Mouse (Mus musculus) liver, embryonic 12.5 days (tissue): ENCODE data around the gene Rnf213. TPM values are rescaled to one million over a fixed set of nuclear protein-coding genes. Genes with fewer than 3 reads are reported as not detected.
A peak's percentile ranks its signal among the peaks of the same experiment; 100 is the strongest.

Experiments
- ATAC-seq: fragments of 200-750 bp; cut with Nextera tagmentation; 2 replicates; pipeline ENCODE4 v1.8.0; 2017; ENCODE audit warnings: moderate number of reproducible peaks, mild to moderate bottlenecking, moderate library complexity
- H3K27ac ChIP-seq: fragments of 300-500 bp; sonication (generic); 2 replicates; pipeline ENCODE4 v1.5.1; 2016; ENCODE audit warnings: mild to moderate bottlenecking
- H3K27me3 ChIP-seq: fragments of 300-500 bp; sonication (generic); replicated peaks from 2 replicates; pipeline ENCODE4 v1.6.1; 2016; ENCODE audit warnings: mild to moderate bottlenecking, moderate library complexity
- H3K36me3 ChIP-seq: fragments of 300-500 bp; sonication (generic); 2 replicates; pipeline ENCODE4 v1.6.1; 2016; ENCODE audit warnings: mild to moderate bottlenecking, moderate library complexity
- H3K4me1 ChIP-seq: fragments of 300-500 bp; sonication (generic); 2 replicates; pipeline ENCODE4 v1.6.1; 2016
- H3K4me2 ChIP-seq: fragments of 300-500 bp; sonication (generic); 2 replicates; pipeline ENCODE4 v1.6.1; 2016; ENCODE audit warnings: mild to moderate bottlenecking, moderate library complexity
- H3K4me3 ChIP-seq: fragments of 300-500 bp; sonication (generic); 2 replicates; pipeline ENCODE4 v1.5.1; 2016; ENCODE audit warnings: mild to moderate bottlenecking, moderate library complexity
- H3K9ac ChIP-seq: fragments of 300-500 bp; sonication (generic); 2 replicates; pipeline ENCODE4 v1.6.1; 2016; ENCODE audit warnings: mild to moderate bottlenecking, moderate library complexity
- H3K9me3 ChIP-seq: fragments of 300-500 bp; sonication (generic); replicated peaks from 2 replicates; pipeline ENCODE4 v1.6.1; 2016; ENCODE audit warnings: mild to moderate bottlenecking, moderate library complexity
- WGBS: fragments of 180-500 bp; shearing (Covaris S2); methylation state at CpG from one replicate; pipeline ENCODE4 v1.1.7; 2016; ENCODE audit not compliant: insufficient replicate concordance; 5-methylcytosine and 5-hydroxymethylcytosine counted together
- polyA plus RNA-seq: library from polyadenylated mRNA; unstranded; fragments of >200 nt; fragmentation: Nextera tagmentation; extraction: Ambion mirVana; gene quantifications from 2 replicates; pipeline ENCODE4 v1.2.1, GENCODE M21; 2016

Rnf213 gene
- polyA plus RNA-seq, 1 experiment from 2014 or later, result 4.6 TPM

DNA sequence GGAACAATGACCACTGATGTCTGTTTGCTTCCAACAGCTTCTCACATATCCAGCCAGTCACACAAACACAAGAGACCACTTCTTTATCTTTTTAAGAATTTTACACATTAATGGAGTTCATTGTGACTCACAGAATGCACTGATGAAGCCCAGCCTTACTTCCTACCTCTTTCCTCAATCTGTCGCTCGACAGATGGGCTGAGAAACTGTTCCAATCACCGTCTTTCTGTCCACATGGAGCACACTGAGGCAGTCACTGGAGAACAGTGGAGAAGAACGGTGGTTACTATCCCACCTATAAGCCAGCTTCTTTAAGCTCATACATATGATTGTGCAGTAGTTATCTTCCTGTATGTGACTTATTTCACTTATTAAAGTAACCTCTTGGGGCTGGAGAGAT lies 85.0 kb downstream of the Rnf213 start:
- no peaks in the 10 kb centered on the region for H3K9me3 ChIP-seq
- ATAC-seq, result no peak
- H3K9ac ChIP-seq, result no peak overlapping the region
- H3K36me3 ChIP-seq, result peaks cover 76% of the 10 kb centered on the region
- H3K27me3 ChIP-seq, result no peaks in the 10 kb centered on the region
- H3K4me1 ChIP-seq, result no peaks in the 10 kb centered on the region
- H3K27ac ChIP-seq, result no peak overlapping the region
- H3K4me3 ChIP-seq, result no peak overlapping the region
- 83% methylated on average over 4 of the region's 4 CpGs for WGBS
- H3K4me2 ChIP-seq, result no peak overlapping the region

- peak; percentile 95 for ATAC-seq
- WGBS, result 1% methylated on average over 66 of the region's 66 CpGs
- H3K4me3 ChIP-seq, result peak within 1 kb of the TSS; percentile 85
- H3K9ac ChIP-seq, result peak within 1 kb of the TSS; percentile 81
- peak within 1 kb of the TSS; percentile 94 for H3K4me2 ChIP-seq
- peak within 1 kb of the TSS; percentile 76 for H3K27ac ChIP-seq
- H3K27me3 ChIP-seq, result no peaks in the 10 kb centered on the region
- H3K36me3 ChIP-seq, result peaks cover 16% of the 10 kb centered on the region; the same call in 1 of the 2 replicates
- H3K9me3 ChIP-seq, result no peaks in the 10 kb centered on the region
- H3K4me1 ChIP-seq, result peaks cover 26% of the 10 kb centered on the region
Measured at GRCm38 (mm10) chr11:119490861-119491689, 98.2 kb downstream of the Rnf213 start, which contains the start of gene Endov. Gene Endov (plus strand): TSS chr11:119491347.

DNA sequence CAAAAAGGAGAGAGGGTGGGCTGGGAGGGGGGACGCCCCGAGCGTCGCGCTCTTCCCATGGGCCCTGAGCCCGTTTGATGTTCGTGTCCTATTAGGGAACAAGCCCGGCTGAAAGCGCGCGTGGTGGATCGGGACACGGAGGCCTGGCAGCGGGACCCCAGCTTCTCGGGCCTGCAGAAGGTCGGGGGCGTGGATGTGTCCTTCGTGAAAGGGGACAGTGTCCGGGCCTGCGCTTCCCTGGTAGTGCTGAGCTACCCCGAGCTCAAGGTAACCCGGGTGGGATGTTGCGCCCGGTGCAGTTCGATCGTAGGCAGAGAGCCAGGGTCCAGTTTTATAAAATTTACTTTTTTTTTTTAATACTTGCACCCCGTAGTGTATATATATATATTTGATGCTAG lies 98.8 kb downstream of the Rnf213 start:
- ATAC-seq, result no peak; the same call in 1 of the 2 replicates
- 5% methylated on average over 27 of the region's 27 CpGs for WGBS
- Histone ChIP-seq H3K4me2 (peak overlapping the region; percentile 94), H3K27me3 (no peaks in the 10 kb centered on the region), H3K36me3 (peaks cover 12% of the 10 kb centered on the region; the same call in 1 of the 2 replicates), H3K9ac (peak overlapping the region; percentile 81), H3K4me3 (peak overlapping the region; percentile 85), H3K4me1 (peaks cover 26% of the 10 kb centered on the region), H3K27ac (peak overlapping the region; percentile 76), H3K9me3 (no peaks in the 10 kb centered on the region)

GRCm38 (mm10) chr11:119492830-119493229 lies 99.9 kb downstream of the Rnf213 start:
- WGBS, result 87% methylated on average over 6 of the region's 6 CpGs

DNA sequence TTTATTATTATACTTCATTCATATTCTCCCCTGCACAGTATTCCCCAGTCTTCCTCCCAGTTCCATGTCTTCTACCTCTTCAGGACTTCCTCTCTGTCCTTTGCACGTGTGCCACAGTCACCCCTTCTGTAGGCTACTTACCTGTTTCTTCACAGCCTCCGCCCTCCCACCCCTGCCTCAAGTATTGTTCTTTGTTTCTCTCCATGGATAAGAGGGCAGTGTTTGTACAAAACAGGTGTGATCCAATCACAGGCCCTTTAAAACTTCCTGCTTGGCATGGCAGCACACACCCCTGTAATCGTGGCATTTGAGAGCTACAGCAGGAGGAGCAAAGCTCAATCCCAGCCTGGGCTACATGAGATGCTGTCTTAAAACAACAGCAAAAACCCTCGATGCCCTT lies 100.6 kb downstream of the Rnf213 start:
- WGBS, result 77% methylated on average over 4 of the region's 4 CpGs
- 0 out of 2 replicates have a peak, but pooled peaks cover 14% of the 10 kb centered on the region for H3K36me3 ChIP-seq
- no peak for ATAC-seq
- H3K27me3 ChIP-seq, result no peaks in the 10 kb centered on the region
- H3K27ac ChIP-seq, result no peak overlapping the region
- H3K4me2 ChIP-seq, result no peak overlapping the region
- H3K9ac ChIP-seq, result no peak overlapping the region
- H3K9me3 ChIP-seq, result no peaks in the 10 kb centered on the region
- H3K4me3 ChIP-seq, result no peak overlapping the region
- H3K4me1 ChIP-seq, result peaks cover 26% of the 10 kb centered on the region

More at GRCm38 (mm10) chr11:119492830-119493229, 99.9 kb downstream of the Rnf213 start:
- Histone ChIP-seq H3K4me3 (0 out of 2 replicates have a peak overlapping the region, but pooled peaks have one; percentile 85), H3K4me2 (no peak overlapping the region), H3K27me3 (no peaks in the 10 kb centered on the region), H3K9ac (no peak overlapping the region), H3K27ac (no peak overlapping the region), H3K36me3 (0 out of 2 replicates have a peak, but pooled peaks cover 9% of the 10 kb centered on the region), H3K9me3 (no peaks in the 10 kb centered on the region), H3K4me1 (peaks cover 26% of the 10 kb centered on the region)
- no peak for ATAC-seq

DNA sequence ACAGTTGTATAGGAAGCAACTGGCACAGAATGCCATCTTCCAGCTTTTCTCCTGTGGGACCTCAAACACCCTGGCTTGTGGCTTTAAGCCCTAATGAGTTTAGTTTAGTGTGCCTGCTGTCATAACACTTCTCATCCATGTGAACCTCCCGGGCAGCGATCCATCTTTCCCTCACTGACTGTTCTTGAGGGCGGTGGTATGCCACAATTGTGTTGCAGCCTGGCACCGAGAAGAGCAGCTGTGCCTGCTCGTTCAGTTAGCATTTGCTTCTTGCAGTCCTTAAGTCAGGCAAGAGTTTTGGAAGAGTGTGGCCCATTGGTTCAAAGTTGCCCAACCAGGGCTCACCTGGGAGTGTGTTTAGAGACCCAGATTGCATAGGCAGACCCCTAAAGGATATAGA lies 103.2 kb downstream of the Rnf213 start:
- ATAC-seq, result no peak
- H3K27ac ChIP-seq, result no peak overlapping the region
- H3K4me3 ChIP-seq, result no peak overlapping the region
- WGBS, result 83% methylated on average over 5 of the region's 5 CpGs
- H3K4me1 ChIP-seq, result peaks cover 14% of the 10 kb centered on the region
- no peaks in the 10 kb centered on the region for H3K27me3 ChIP-seq
- H3K9me3 ChIP-seq, result no peaks in the 10 kb centered on the region
- no peak overlapping the region for H3K9ac ChIP-seq
- H3K4me2 ChIP-seq, result no peak overlapping the region
- H3K36me3 ChIP-seq, result peaks cover 31% of the 10 kb centered on the region

- Histone ChIP-seq H3K4me2 (no peak overlapping the region), H3K4me3 (no peak overlapping the region), H3K9me3 (no peaks in the 10 kb centered on the region), H3K27me3 (no peaks in the 10 kb centered on the region), H3K36me3 (peaks cover 41% of the 10 kb centered on the region), H3K9ac (no peak overlapping the region), H3K4me1 (peaks cover 6% of the 10 kb centered on the region; the same call in 1 of the 2 replicates), H3K27ac (no peak overlapping the region)
- 74% methylated on average over 4 of the region's 4 CpGs for WGBS
- ATAC-seq, result no peak
Measured at GRCm38 (mm10) chr11:119497451-119497850, 104.6 kb downstream of the Rnf213 start.

DNA sequence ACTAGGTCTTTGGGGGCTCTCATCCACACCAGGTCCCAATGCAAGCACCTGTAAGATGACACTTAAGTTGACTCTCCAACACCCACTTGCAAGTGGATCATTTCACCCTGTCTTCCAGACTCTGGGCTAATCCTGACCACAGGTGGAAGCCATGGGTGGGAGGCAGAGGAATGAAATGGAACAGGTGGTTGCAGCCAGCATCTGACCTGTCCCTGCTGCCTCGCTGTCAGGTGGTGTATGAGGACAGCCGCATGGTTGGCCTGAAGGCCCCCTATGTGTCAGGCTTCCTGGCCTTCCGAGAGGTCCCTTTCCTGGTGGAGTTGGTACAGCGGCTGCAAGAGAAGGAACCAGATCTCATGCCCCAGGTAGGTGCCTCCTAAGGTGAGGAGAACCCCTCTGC lies 106.4 kb downstream of the Rnf213 start:
- no peak overlapping the region for H3K27ac ChIP-seq
- no peak overlapping the region for H3K4me3 ChIP-seq
- ATAC-seq, result no peak
- peaks cover 51% of the 10 kb centered on the region for H3K36me3 ChIP-seq
- no peaks in the 10 kb centered on the region for H3K27me3 ChIP-seq
- 83% methylated on average over 4 of the region's 4 CpGs for WGBS
- no peaks in the 10 kb centered on the region for H3K9me3 ChIP-seq
- no peak overlapping the region for H3K9ac ChIP-seq
- no peak overlapping the region for H3K4me2 ChIP-seq
- no peaks in the 10 kb centered on the region for H3K4me1 ChIP-seq

DNA sequence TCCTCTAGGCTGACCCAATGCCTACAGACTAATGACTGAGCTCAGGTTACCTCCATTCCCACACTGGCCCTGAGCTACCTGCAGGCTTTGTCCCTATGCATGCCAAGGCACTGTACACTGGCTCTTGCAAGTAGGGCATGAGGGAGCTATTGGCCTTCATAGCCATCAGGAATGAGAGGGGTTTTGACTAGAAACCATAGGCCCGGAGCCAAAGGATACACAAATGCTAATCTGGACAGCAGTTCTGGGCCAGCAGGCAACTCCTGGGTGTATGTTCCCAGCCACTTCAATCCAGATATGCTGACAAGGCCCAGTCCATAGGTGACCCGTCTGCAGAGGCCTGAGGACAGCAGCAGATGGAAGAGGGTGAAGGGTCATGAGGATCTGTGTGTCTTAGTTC lies 107.1 kb downstream of the Rnf213 start:
- ATAC-seq, result no peak
- no peak overlapping the region for H3K4me2 ChIP-seq
- no peak overlapping the region for H3K27ac ChIP-seq
- WGBS, result 76% methylated on average over 2 of the region's 2 CpGs
- H3K9me3 ChIP-seq, result no peaks in the 10 kb centered on the region
- no peaks in the 10 kb centered on the region for H3K27me3 ChIP-seq
- H3K4me3 ChIP-seq, result no peak overlapping the region
- no peaks in the 10 kb centered on the region for H3K4me1 ChIP-seq
- H3K9ac ChIP-seq, result no peak overlapping the region
- H3K36me3 ChIP-seq, result peaks cover 58% of the 10 kb centered on the region

- Histone ChIP-seq H3K9me3 (no peaks in the 10 kb centered on the region), H3K4me2 (no peak overlapping the region), H3K4me3 (no peak overlapping the region), H3K4me1 (no peaks in the 10 kb centered on the region; the same call in 1 of the 2 replicates), H3K27me3 (no peaks in the 10 kb centered on the region), H3K27ac (no peak overlapping the region), H3K9ac (no peak overlapping the region), H3K36me3 (peaks cover 71% of the 10 kb centered on the region)
- ATAC-seq, result peak; percentile 57; the same call in 1 of the 2 replicates
Measured at GRCm38 (mm10) chr11:119503675-119504074, 110.8 kb downstream of the Rnf213 start.

DNA sequence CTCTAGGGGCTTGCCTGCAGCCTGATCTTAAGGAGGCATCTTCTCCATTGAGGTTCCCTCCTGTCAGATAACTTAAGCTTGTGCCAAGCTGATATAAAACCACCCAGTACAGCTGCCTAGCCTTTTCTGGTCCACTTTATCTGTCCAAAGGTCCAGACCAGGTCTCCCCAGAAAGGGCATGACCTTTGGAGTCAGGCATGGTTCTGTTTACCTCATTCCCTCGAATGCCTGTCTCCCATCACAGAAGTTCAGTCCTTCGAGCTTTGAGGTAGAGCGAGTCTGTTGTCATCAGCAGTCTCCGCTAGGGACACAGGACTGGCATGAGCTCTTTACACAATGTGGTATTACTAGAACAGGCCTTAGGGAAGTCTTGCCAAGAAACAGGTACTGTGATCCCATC lies 113.5 kb downstream of the Rnf213 start:
- H3K4me1 ChIP-seq, result no peaks in the 10 kb centered on the region; the same call in 1 of the 2 replicates
- H3K4me3 ChIP-seq, result no peak overlapping the region
- no peak overlapping the region for H3K9ac ChIP-seq
- no peak overlapping the region for H3K27ac ChIP-seq
- ATAC-seq, result no peak
- H3K36me3 ChIP-seq, result peaks cover 52% of the 10 kb centered on the region
- WGBS, result 74% methylated on average over 4 of the region's 4 CpGs
- H3K27me3 ChIP-seq, result peaks cover 10% of the 10 kb centered on the region; the same call in 1 of the 2 replicates
- no peak overlapping the region for H3K4me2 ChIP-seq
- no peaks in the 10 kb centered on the region for H3K9me3 ChIP-seq

- Histone ChIP-seq H3K9ac (no peak overlapping the region), H3K4me3 (no peak overlapping the region), H3K27ac (no peak overlapping the region), H3K9me3 (no peaks in the 10 kb centered on the region), H3K36me3 (peaks cover 42% of the 10 kb centered on the region), H3K4me2 (no peak overlapping the region), H3K4me1 (peaks cover 3% of the 10 kb centered on the region; the same call in 1 of the 2 replicates), H3K27me3 (peaks cover 19% of the 10 kb centered on the region)
- 73% methylated on average over 8 of the region's 8 CpGs for WGBS
- no peak for ATAC-seq
Measured at GRCm38 (mm10) chr11:119507772-119508171, 114.9 kb downstream of the Rnf213 start.
